Mouse (Mus musculus): Measurements from ENCODE around the gene Rarb.

- no peak for TF ChIP-seq CTCF (IDR thresholded peaks at IDR 0.05; ENCODE audit: extremely low read depth, insufficient read depth, insufficient read length, insufficient replicate concordance)
- no peak for TF ChIP-seq POLR2A (IDR thresholded peaks at IDR 0.05; ENCODE audit: low read depth, low read length)
Measured at GRCm38 (mm10) chr14:16569506-16570001, 249.4 kb downstream of the Rarb start.

All from spleen, adult 2 months (tissue).